ENCODE assay signal across 8 mouse cellular contexts in the genomic region with DNA sequence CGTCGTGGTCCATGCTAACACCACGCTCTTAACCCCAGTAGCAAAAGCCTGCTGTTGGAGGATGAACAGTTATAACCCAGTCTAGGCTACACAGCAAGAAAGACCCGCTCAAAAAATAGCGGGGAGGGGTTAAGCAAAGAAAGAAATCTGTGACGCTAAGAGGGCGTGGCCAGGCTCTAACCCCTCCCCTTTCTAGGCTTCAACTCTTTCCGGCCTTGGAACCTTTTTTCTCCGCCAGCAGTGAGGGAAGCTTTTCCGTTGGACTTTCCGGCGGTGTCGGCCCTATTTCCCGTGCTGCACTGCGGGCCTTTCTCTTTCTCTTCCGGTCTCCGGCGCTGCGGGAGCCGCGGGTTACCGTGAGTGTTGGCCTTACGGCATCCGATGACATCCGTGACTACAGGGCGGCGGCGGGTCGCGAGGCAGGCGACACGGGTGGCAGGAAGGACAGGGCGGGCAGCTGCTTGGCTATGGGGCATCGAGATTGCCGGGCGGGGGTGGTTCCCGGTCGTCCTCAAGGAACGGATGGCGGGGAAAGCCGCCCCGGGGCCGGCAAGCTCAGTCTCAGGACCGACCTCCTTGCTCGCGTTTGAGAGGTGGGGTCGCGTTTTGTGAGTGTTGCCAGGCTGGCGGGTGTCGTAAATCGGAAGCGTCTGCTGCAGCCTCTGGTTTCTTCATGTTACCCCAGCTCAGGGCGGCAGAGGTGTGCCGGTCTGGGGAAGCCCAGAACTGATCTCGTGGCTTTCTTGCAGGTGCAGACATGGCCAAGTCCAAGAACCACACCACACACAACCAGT. TPM values are rescaled to one million over a fixed set of nuclear protein-coding genes. Genes with fewer than 3 reads are reported as not detected.
DNase-seq lines count a peak whose midpoint lies in the region; ATAC-seq lines count a peak whose summit lies in the region.

A gene (plus strand): TSS at position 234 of the 794 bp plus-strand sequence.

- H3K27ac ChIP-seq in hindbrain, embryonic 11.5 days (ENCODE audit: low read depth, low read length) = peak within 1 kb of the TSS; percentile 93

- peak; percentile 94 for DNase-seq in MN1 (ENCODE audit: low spot score)
- peak; percentile 96 for DNase-seq in cerebellum, adult 9-10 months
- DNase-seq in frontal cortex, adult 2 months (ENCODE audit: extremely low spot score in 1 of 2, low spot score in 1 of 2) = peak; percentile 89 to 98
- DNase-seq in hindbrain, embryonic 11.5 days (ENCODE audit: low spot score) = peak; percentile 98
- DNase-seq in layer of hippocampus, postnatal 10 days (ENCODE audit: low spot score in 2 of 2) = peak; percentile 97
- peak; percentile 97 for DNase-seq in lung, postnatal 10 days
- peak; percentile 94 for DNase-seq in ovary, postnatal 36 days (ENCODE audit: low spot score)
- DNase-seq in thymus, postnatal 25 days = peak; percentile 96

- peak within 1 kb of the TSS; percentile 99 for H3K9ac ChIP-seq in hindbrain, embryonic 11.5 days (ENCODE audit: low read depth, low read length)

- peak within 1 kb of the TSS; percentile 78 for H3K4me2 ChIP-seq in hindbrain, embryonic 11.5 days (replicated peaks; ENCODE audit: low read depth, low read length)

- H3K27me3 ChIP-seq in hindbrain, embryonic 11.5 days (ENCODE audit: control insufficient read depth, insufficient read depth, low read length) = no peaks in the 10 kb centered on the region

- peak; percentile 91 for ATAC-seq in hindbrain, embryonic 11.5 days (ENCODE audit: low FRiP score)

- H3K4me3 ChIP-seq in hindbrain, embryonic 11.5 days (ENCODE audit: low read depth, low read length) = peak within 1 kb of the TSS; percentile 92

- 0 out of 2 replicates have a peak, but pooled peaks cover 7% of the 10 kb centered on the region for H3K36me3 ChIP-seq in hindbrain, embryonic 11.5 days (ENCODE audit: control insufficient read depth, insufficient read depth, low read length)

- H3K9me3 ChIP-seq in hindbrain, embryonic 11.5 days (ENCODE audit: control insufficient read depth, low read length) = no peaks in the 10 kb centered on the region

- peaks cover 5% of the 10 kb centered on the region; the same call in 1 of the 2 replicates for H3K4me1 ChIP-seq in hindbrain, embryonic 11.5 days (replicated peaks; ENCODE audit: control insufficient read depth, insufficient read depth, low read length)

- WGBS in hindbrain, embryonic 11.5 days = under 1% methylated on average over 52 of the region's 55 CpGs

RNA-seq across cellular contexts. Expression of the gene that starts here (rescaled TPM):
- 727 and 762 TPM in 2 replicates for polyA plus RNA-seq in frontal cortex, adult 2 months (2012; rRNA removed)
- polyA plus RNA-seq in hindbrain, embryonic 11.5 days (2014; fragmentation: Nextera tagmentation; extraction: Ambion mirVana) = 882 and 903 TPM in 2 replicates
- 100 to 1,000 TPM; 421 to 423 TPM for total RNA-seq in layer of hippocampus, postnatal 10 days (2021)

Comparison
In these comparisons a context has a peak if more than half of its experiments do, and no peak if none do; other contexts are left out.
1. Peak in every context shown above with its lines: DNase-seq, ATAC-seq, H3K4me3 ChIP-seq and H3K27ac ChIP-seq.